Mouse (Mus musculus) kidney, embryonic 15.5 days (tissue): ENCODE results near the gene Adra1b. TPM values are rescaled to one million over a fixed set of nuclear protein-coding genes. Genes with fewer than 3 reads are reported as not detected.

Experiments
- ATAC-seq: fragments of 200-750 bp; cut with Nextera tagmentation; replicated peaks from 2 replicates; pipeline ENCODE4 v1.8.0; 2017; ENCODE audit warnings: moderate TSS enrichment; ENCODE audit not compliant: low FRiP score
- H3K27ac ChIP-seq: fragments of 300-500 bp; sonication (generic); 2 replicates; pipeline ENCODE4 v1.5.1; 2015; ENCODE audit warnings: mild to moderate bottlenecking, inconsistent platforms
- H3K27me3 ChIP-seq: fragments of 300-500 bp; sonication (generic); 2 replicates; pipeline ENCODE4 v1.6.1; 2015; ENCODE audit warnings: inconsistent platforms
- H3K36me3 ChIP-seq: fragments of 300-500 bp; sonication (generic); 2 replicates; pipeline ENCODE4 v1.6.1; 2015; ENCODE audit warnings: inconsistent platforms
- H3K4me1 ChIP-seq: fragments of 300-500 bp; sonication (generic); 2 replicates; pipeline ENCODE4 v1.6.1; 2015; ENCODE audit warnings: inconsistent platforms
- H3K4me2 ChIP-seq: fragments of 300-500 bp; sonication (generic); 2 replicates; pipeline ENCODE4 v1.6.1; 2015; ENCODE audit warnings: moderate library complexity, mild to moderate bottlenecking, inconsistent platforms
- H3K4me3 ChIP-seq: fragments of 300-500 bp; sonication (generic); replicated peaks from 2 replicates; pipeline ENCODE4 v1.5.1; 2015; ENCODE audit warnings: mild to moderate bottlenecking, inconsistent platforms
- H3K9ac ChIP-seq: fragments of 300-500 bp; sonication (generic); 2 replicates; pipeline ENCODE4 v1.6.1; 2015; ENCODE audit warnings: mild to moderate bottlenecking, inconsistent platforms
- H3K9me3 ChIP-seq: fragments of 300-500 bp; sonication (generic); replicated peaks from 2 replicates; pipeline ENCODE4 v1.6.1; 2016; ENCODE audit warnings: inconsistent platforms
- WGBS: fragments of 180-500 bp; shearing (Covaris S2); methylation state at CpG from one replicate; pipeline ENCODE4 v1.1.7; 2015; ENCODE audit warnings: mixed read lengths; 5-methylcytosine and 5-hydroxymethylcytosine counted together
- polyA plus RNA-seq: library from polyadenylated mRNA; unstranded; fragments of >200 nt; fragmentation: Nextera tagmentation; extraction: Ambion mirVana; gene quantifications from 2 replicates; pipeline ENCODE4 v1.2.1, GENCODE M21; 2015

Adra1b gene
- polyA plus RNA-seq, 1 experiment from 2014 or later: 0.96 TPM

DNA sequence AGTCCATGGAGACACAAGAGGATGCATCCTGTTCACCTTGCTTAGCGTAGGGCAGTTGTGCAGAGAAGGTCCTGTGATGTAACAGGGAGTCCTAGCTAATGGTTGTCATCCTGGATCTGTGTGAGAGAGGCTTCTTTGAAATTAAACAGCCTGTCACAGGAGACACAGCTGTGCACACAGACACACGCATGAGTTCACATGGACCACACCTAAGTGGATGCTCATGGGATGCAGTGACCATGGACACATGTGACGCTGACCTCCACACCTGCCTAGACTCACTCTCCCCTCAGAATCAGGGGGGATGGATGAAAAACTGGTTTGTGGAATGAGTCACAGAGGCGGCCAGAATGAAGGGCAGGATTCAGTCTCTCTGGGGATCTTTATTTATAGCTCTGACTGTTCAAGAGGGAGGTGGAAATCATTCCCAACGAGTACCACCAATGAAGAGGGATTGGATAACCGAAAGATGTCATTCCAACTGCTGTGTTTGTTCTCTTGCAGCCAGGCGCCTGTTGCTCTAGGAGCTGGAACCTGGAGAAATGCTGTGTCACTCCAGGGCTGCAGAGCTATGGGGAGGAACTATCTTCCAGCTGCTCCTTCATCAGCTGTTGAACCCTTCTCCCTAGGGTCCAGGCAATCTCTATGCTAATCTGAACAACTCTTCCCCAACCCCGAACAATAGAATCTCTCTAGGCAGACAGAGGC is 11.6 kb downstream of the Adra1b start:
- ATAC-seq: no peak
- Histone ChIP-seq H3K4me2 (no peak overlapping the region), H3K9ac (no peak overlapping the region), H3K27ac (no peak overlapping the region), H3K4me1 (no peaks in the 10 kb centered on the region), H3K36me3 (no peaks in the 10 kb centered on the region), H3K9me3 (no peaks in the 10 kb centered on the region), H3K4me3 (no peak overlapping the region), H3K27me3 (no peaks in the 10 kb centered on the region)
- WGBS: 60% methylated on average over 8 of the region's 8 CpGs

- H3K4me1 ChIP-seq: no peaks in the 10 kb centered on the region
- no peak overlapping the region for H3K4me2 ChIP-seq
- no peak overlapping the region for H3K9ac ChIP-seq
- no peaks in the 10 kb centered on the region for H3K36me3 ChIP-seq
- WGBS: 84% methylated on average over 8 of the region's 8 CpGs
- no peaks in the 10 kb centered on the region for H3K9me3 ChIP-seq
- H3K27ac ChIP-seq: no peak overlapping the region
- no peaks in the 10 kb centered on the region for H3K27me3 ChIP-seq
- no peak for ATAC-seq
- H3K4me3 ChIP-seq: no peak overlapping the region
Measured at GRCm38 (mm10) chr11:43888736-43889135, 12.3 kb downstream of the Adra1b start.

GRCm38 (mm10) chr11:43887597-43887996 is 13.4 kb downstream of the Adra1b start:
- no peaks in the 10 kb centered on the region for H3K4me1 ChIP-seq
- no peak overlapping the region for H3K27ac ChIP-seq
- H3K9me3 ChIP-seq: no peaks in the 10 kb centered on the region
- no peak overlapping the region for H3K4me2 ChIP-seq
- H3K9ac ChIP-seq: no peak overlapping the region
- H3K27me3 ChIP-seq: no peaks in the 10 kb centered on the region
- no peak for ATAC-seq
- no peak overlapping the region for H3K4me3 ChIP-seq
- H3K36me3 ChIP-seq: no peaks in the 10 kb centered on the region

GRCm38 (mm10) chr11:43884521-43884920 is 16.5 kb downstream of the Adra1b start:
- ATAC-seq: no peak
- H3K36me3 ChIP-seq: no peaks in the 10 kb centered on the region

DNA sequence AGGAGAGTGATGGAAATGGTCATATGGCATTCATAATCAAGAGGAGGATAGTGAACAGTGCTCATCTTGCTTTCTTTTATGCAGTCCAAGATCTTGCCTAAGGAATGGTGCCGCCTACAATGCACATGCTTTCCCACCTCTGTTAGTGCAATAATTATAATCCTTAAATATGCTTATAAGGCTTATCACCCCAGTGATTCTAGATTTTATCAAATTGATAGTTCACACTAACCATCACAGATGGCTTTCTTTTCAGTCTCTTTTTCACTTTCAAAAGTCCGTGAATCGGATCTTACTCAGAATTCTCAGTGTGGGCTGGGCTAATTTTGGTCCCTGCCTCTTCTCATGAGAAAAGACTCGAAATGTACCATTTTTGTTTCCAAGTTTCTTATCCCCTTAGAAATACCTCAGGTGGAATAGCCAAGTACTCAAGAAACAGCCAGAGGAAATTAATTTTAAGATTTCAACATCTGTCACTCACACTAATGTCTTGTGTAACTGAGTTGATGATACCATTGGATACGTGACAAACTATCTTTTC is 17.3 kb downstream of the Adra1b start:
- H3K27me3 ChIP-seq: no peaks in the 10 kb centered on the region
- H3K4me1 ChIP-seq: no peaks in the 10 kb centered on the region
- H3K9me3 ChIP-seq: no peaks in the 10 kb centered on the region
- H3K4me3 ChIP-seq: no peak overlapping the region
- ATAC-seq: no peak
- no peak overlapping the region for H3K4me2 ChIP-seq
- no peaks in the 10 kb centered on the region for H3K36me3 ChIP-seq
- H3K27ac ChIP-seq: no peak overlapping the region
- no peak overlapping the region for H3K9ac ChIP-seq
- WGBS: 88% methylated on average over 5 of the region's 5 CpGs

More at GRCm38 (mm10) chr11:43884521-43884920, 16.5 kb downstream of the Adra1b start:
- Histone ChIP-seq H3K4me1 (no peaks in the 10 kb centered on the region), H3K4me3 (no peak overlapping the region), H3K27me3 (no peaks in the 10 kb centered on the region), H3K4me2 (no peak overlapping the region), H3K27ac (no peak overlapping the region), H3K9me3 (no peaks in the 10 kb centered on the region), H3K9ac (no peak overlapping the region)

DNA sequence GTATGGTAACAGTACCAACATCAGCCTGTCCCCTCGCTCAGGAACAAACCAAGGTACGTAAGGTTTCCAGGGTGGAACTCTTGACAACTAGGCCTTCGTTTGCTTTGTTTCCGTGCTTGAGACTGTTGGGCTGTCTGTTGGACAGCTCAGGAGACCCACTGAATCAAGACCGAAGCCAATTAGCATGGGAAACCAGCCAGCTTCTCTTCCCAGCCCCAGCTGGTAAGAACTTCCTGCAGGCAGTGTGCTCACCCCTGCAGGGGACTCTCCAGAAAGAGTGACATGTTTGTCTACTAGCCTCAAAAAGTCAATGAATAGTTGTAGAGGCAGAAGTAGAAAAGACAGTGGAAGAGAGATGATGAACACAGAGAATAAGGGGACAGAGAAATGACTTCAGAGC is 23.8 kb downstream of the Adra1b start:
- no peaks in the 10 kb centered on the region for H3K27me3 ChIP-seq
- no peak overlapping the region for H3K27ac ChIP-seq
- H3K36me3 ChIP-seq: no peaks in the 10 kb centered on the region
- no peaks in the 10 kb centered on the region for H3K9me3 ChIP-seq
- 71% methylated on average over 5 of the region's 5 CpGs for WGBS
- H3K4me2 ChIP-seq: no peak overlapping the region
- no peaks in the 10 kb centered on the region for H3K4me1 ChIP-seq
- no peak for ATAC-seq
- no peak overlapping the region for H3K4me3 ChIP-seq
- no peak overlapping the region for H3K9ac ChIP-seq

- ATAC-seq: no peak
- no peak overlapping the region for H3K4me2 ChIP-seq
- H3K27ac ChIP-seq: no peak overlapping the region
- no peaks in the 10 kb centered on the region for H3K9me3 ChIP-seq
- H3K4me3 ChIP-seq: no peak overlapping the region
- H3K36me3 ChIP-seq: no peaks in the 10 kb centered on the region
- no peak overlapping the region for H3K9ac ChIP-seq
- WGBS: 62% methylated on average over 4 of the region's 4 CpGs
- H3K27me3 ChIP-seq: no peaks in the 10 kb centered on the region
- H3K4me1 ChIP-seq: no peaks in the 10 kb centered on the region
Measured at GRCm38 (mm10) chr11:43867721-43868281, 33.2 kb downstream of the Adra1b start.

GRCm38 (mm10) chr11:43865298-43866165 is 35.5 kb downstream of the Adra1b start:
- no peaks in the 10 kb centered on the region for H3K4me1 ChIP-seq
- no peak overlapping the region for H3K4me3 ChIP-seq
- no peaks in the 10 kb centered on the region for H3K9me3 ChIP-seq
- H3K9ac ChIP-seq: no peak overlapping the region
- 80% methylated on average over 6 of the region's 6 CpGs for WGBS
- no peak for ATAC-seq
- H3K4me2 ChIP-seq: no peak overlapping the region
- no peak overlapping the region for H3K27ac ChIP-seq
- no peaks in the 10 kb centered on the region for H3K36me3 ChIP-seq
- no peaks in the 10 kb centered on the region for H3K27me3 ChIP-seq

DNA sequence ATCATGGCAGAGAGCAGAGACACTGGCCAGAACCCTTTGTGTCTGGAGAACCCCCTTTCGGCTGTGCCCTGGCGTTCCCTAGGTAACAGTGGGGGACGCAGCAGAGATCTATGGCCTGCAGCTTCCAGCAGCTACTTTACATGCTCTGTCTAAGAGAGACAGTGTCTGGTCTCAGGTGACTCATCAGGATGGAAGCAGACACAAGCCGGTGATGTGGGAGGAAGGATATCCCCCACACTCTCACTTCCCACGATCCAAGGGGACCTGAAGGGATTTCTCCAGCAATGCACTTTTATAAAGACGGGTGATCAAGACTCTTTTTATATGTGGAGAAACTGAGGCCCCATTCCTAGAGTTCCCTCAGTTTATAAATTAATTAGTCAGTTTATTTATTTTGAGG is 48.0 kb downstream of the Adra1b start:
- no peak overlapping the region for H3K9ac ChIP-seq
- no peak overlapping the region for H3K27ac ChIP-seq
- WGBS: 64% methylated on average over 6 of the region's 6 CpGs
- H3K4me2 ChIP-seq: no peak overlapping the region
- no peak for ATAC-seq
- H3K9me3 ChIP-seq: no peaks in the 10 kb centered on the region
- no peaks in the 10 kb centered on the region for H3K27me3 ChIP-seq
- H3K36me3 ChIP-seq: no peaks in the 10 kb centered on the region
- no peak overlapping the region for H3K4me3 ChIP-seq
- H3K4me1 ChIP-seq: no peaks in the 10 kb centered on the region

DNA sequence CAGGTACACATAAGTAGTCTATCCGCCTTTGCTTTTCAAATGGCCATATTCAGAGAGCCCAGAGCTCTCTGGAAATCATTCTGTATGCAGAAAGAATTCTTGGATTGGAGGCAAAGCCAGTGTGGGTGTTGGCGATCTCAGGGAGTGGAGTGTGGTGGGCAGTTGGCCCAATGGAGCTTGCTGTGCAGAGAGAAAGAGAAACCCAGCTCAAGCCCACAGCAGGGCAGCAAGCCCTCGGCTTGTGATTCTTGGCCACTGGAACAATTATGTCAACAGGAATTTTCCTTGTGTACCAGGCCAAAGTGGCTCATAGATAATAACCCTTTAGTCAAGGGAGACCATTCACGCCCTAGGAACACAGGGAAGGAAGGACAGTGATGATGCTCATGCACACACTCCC is 53.0 kb downstream of the Adra1b start:
- Histone ChIP-seq H3K4me2 (no peak overlapping the region), H3K27me3 (no peaks in the 10 kb centered on the region), H3K9me3 (no peaks in the 10 kb centered on the region), H3K9ac (no peak overlapping the region), H3K27ac (no peak overlapping the region), H3K4me1 (no peaks in the 10 kb centered on the region), H3K4me3 (no peak overlapping the region), H3K36me3 (no peaks in the 10 kb centered on the region)
- ATAC-seq: no peak
- WGBS: 83% methylated on average over 4 of the region's 4 CpGs

DNA sequence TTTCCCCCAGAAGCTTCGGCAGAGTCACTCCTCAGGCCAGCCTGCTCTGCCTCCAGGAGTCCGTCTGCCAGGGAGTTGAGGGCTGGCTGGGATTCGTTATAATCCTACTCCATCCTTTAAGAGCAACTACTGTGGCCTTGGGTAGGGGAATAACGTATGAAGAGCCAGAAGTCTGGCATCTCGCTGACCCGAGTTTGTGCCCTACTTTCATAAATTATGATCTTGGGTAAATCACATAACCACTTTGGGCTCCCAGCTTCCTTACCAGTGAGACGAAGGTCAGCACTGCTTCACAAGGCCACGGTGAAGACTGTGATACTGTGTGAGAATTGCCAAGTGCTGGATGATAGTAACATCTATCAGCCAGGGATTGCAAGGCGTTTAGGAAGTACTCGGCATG is 59.4 kb downstream of the Adra1b start:
- ATAC-seq: no peak
- Histone ChIP-seq H3K9ac (no peak overlapping the region), H3K9me3 (no peaks in the 10 kb centered on the region), H3K27me3 (peaks cover 13% of the 10 kb centered on the region), H3K4me3 (no peak overlapping the region), H3K36me3 (no peaks in the 10 kb centered on the region), H3K4me1 (peaks cover under 1% of the 10 kb centered on the region; the same call in 1 of the 2 replicates), H3K27ac (no peak overlapping the region), H3K4me2 (no peak overlapping the region)
- 56% methylated on average over 10 of the region's 10 CpGs for WGBS

DNA sequence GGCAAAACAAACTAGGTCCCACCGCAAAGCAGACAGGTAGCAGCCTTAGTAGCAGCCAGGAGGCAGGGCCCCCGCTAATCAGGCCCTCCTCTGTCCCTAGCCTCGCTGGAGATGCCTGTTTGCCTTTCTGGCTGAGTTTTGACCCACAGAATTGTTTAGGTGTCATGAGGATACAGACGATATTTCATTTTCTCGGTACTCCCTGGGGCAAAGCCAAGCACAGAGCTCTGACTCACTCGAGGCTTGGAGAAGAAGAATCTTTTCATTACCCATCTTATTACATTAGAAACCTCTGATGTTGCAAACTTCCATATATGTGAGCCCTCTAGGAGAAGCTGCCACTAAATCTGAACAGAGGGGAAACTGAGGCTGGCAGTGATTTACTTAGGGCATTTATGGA is 60.5 kb downstream of the Adra1b start:
- H3K27me3 ChIP-seq: peaks cover 17% of the 10 kb centered on the region
- ATAC-seq: no peak
- no peak overlapping the region for H3K27ac ChIP-seq
- H3K9me3 ChIP-seq: no peaks in the 10 kb centered on the region
- peaks cover 8% of the 10 kb centered on the region for H3K4me1 ChIP-seq
- WGBS: 72% methylated on average over 6 of the region's 6 CpGs
- H3K4me2 ChIP-seq: no peak overlapping the region
- no peak overlapping the region for H3K9ac ChIP-seq
- no peaks in the 10 kb centered on the region for H3K36me3 ChIP-seq
- H3K4me3 ChIP-seq: no peak overlapping the region
